Mouse (Mus musculus) forebrain, embryonic 15.5 days (tissue): ENCODE data around the gene Bbip1. TPM values are rescaled to one million over a fixed set of nuclear protein-coding genes. Genes with fewer than 3 reads are reported as not detected.

Experiments used
- ATAC-seq: fragments of 200-750 bp; cut with Nextera tagmentation; replicated peaks from 2 replicates; pipeline ENCODE4 v1.8.0; 2017; ENCODE audit warnings: mild to moderate bottlenecking, moderate TSS enrichment, moderate library complexity
- H3K27ac ChIP-seq: fragments of 300-500 bp; sonication (generic); replicated peaks from 2 replicates; pipeline ENCODE4 v1.5.1; 2015; ENCODE audit warnings: mild to moderate bottlenecking, inconsistent platforms
- H3K27me3 ChIP-seq: fragments of 300-500 bp; sonication (generic); 2 replicates; pipeline ENCODE4 v1.6.1; 2015; ENCODE audit warnings: inconsistent platforms
- H3K36me3 ChIP-seq: fragments of 300-500 bp; sonication (generic); 2 replicates; pipeline ENCODE4 v1.6.1; 2015; ENCODE audit warnings: mild to moderate bottlenecking, inconsistent platforms
- H3K4me1 ChIP-seq: fragments of 300-500 bp; sonication (generic); 2 replicates; pipeline ENCODE4 v1.6.1; 2015; ENCODE audit warnings: inconsistent platforms
- H3K4me2 ChIP-seq: fragments of 300-500 bp; sonication (generic); replicated peaks from 2 replicates; pipeline ENCODE4 v1.6.1; 2015; ENCODE audit warnings: mild to moderate bottlenecking, inconsistent platforms
- H3K4me3 ChIP-seq: fragments of 300-500 bp; sonication (generic); 2 replicates; pipeline ENCODE4 v1.5.1; 2015; ENCODE audit warnings: mild to moderate bottlenecking, inconsistent platforms
- H3K9ac ChIP-seq: fragments of 300-500 bp; sonication (generic); replicated peaks from 2 replicates; pipeline ENCODE4 v1.6.1; 2015; ENCODE audit warnings: mild to moderate bottlenecking, inconsistent platforms
- H3K9me3 ChIP-seq: fragments of 300-500 bp; sonication (generic); 2 replicates; pipeline ENCODE4 v1.6.1; 2016; ENCODE audit warnings: inconsistent platforms
- WGBS: fragments of 180-500 bp; shearing (Covaris S2); methylation state at CpG from one replicate; pipeline ENCODE4 v1.1.7; 2015; ENCODE audit warnings: mixed read lengths; 5-methylcytosine and 5-hydroxymethylcytosine counted together
- polyA plus RNA-seq: library from polyadenylated mRNA; unstranded; fragments of >200 nt; fragmentation: Nextera tagmentation; extraction: Ambion mirVana; gene quantifications from 2 replicates; pipeline ENCODE4 v1.2.1, GENCODE M21; 2015

The Bbip1 gene
- polyA plus RNA-seq, 1 experiment from 2014 or later = 144 TPM

DNA sequence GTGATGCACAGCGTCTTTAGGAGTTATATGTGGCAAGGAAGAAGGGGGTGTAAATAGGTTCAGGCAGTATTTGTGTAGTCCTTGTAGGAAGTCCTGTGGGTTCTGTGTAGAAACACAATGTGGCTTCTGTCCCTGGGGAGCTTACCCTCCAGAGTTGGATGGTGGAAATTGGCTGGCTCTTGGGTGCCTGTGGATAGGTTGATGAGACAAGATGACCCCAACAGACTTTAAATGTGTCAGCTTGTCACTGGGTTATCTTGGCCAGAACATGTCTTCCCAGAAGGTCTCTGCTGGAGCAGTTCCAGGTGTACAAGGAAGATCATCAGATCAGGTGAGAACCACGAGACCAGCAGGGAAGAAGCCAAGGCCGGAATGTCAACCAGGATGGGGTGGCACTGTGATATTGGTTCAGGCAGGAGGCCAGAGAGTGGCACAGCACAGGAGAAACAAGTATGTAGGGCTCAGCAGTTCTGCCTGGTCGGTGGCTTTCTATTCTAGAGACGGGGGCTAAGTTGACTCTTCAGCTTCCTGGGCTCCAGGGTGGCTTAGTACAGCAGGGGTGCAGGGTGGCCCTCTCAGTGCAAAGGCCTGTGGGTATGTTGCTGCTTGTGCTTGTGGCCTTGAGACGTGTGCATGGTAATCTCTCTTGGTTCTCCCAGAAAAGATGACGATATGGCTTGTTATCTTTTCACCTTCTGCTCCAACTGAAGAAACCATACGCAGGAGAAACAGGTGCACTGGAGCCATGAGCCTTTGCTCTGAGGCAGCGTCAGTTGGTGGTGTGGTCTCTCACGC lies 57.7 kb downstream of the Bbip1 start:
- H3K27ac ChIP-seq = no peak overlapping the region
- H3K4me2 ChIP-seq = no peak overlapping the region
- H3K4me1 ChIP-seq = peaks cover 4% of the 10 kb centered on the region
- no peak overlapping the region for H3K4me3 ChIP-seq
- no peaks in the 10 kb centered on the region for H3K27me3 ChIP-seq
- no peak overlapping the region for H3K9ac ChIP-seq
- no peaks in the 10 kb centered on the region for H3K9me3 ChIP-seq
- 94% methylated on average over 10 of the region's 10 CpGs for WGBS
- no peak for ATAC-seq
- H3K36me3 ChIP-seq = no peaks in the 10 kb centered on the region

DNA sequence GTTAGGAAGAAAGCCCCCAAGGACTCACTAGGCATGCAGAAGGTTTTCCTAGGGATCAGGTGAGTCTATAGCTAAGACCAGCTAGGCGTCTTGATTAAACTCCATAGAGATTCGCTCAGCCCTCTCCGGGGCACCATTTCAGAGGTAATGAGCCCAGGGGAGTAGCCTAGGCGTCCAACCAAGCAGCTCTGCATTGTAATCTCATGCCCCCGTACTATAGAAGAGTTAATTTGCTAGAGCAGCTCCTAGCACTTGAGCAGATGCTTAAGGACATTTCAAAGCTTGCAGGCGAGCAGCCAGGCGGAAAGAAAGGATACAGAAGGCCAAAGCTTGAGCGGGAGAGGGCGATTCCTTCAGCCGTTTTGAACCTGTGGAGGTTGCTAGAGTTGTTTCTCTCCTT lies 59.0 kb downstream of the Bbip1 start:
- no peaks in the 10 kb centered on the region for H3K27me3 ChIP-seq
- no peak for ATAC-seq
- 8% methylated on average over 10 of the region's 10 CpGs for WGBS
- no peak overlapping the region for H3K4me2 ChIP-seq
- H3K4me1 ChIP-seq = peaks cover 4% of the 10 kb centered on the region
- H3K27ac ChIP-seq = no peak overlapping the region
- H3K9ac ChIP-seq = no peak overlapping the region
- H3K9me3 ChIP-seq = no peaks in the 10 kb centered on the region
- H3K4me3 ChIP-seq = no peak overlapping the region
- H3K36me3 ChIP-seq = no peaks in the 10 kb centered on the region

DNA sequence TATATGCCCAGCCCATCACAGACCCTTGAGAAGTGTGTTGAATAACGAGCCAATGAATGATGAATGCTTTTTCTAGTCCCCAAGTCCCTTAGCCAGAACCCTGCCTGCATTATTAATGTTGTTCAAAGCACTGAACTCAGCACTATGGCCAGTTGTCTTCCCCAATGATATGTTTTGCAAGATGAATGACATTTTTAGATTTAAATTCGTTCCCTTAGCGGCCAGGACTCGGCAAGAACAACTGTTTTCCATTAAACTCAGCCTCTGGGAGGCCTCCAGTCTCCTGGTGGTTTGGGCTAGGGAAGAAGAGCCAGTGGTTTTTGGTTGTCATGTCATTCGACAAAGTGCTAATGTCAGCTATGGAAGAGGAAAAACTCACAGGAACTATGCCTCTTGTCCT lies 62.6 kb downstream of the Bbip1 start:
- WGBS = 69% methylated on average over 5 of the region's 5 CpGs
- ATAC-seq = no peak
- no peaks in the 10 kb centered on the region for H3K27me3 ChIP-seq

DNA sequence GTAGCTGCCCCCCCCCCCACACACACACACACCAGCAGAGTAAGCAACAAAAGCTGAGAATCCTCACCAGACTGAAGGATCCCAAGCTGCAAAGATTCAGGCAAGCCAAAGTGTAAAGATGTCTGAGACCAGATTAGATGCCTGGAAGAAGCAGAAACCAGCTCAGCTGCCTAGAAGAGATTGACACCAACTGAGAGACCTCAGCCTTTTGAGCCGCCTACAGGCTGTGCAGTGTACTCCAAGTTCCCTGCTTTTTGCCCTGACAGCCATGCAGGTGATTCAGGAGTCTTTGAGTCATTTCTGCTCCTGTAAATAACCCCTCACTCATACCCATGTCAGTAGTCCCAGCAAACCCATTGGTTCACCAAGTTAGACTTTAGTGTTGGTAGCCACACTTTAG lies 64.0 kb downstream of the Bbip1 start:
- 75% methylated on average over 1 of the region's 1 CpGs for WGBS
- Histone ChIP-seq H3K4me1 (peaks cover 3% of the 10 kb centered on the region), H3K27me3 (no peaks in the 10 kb centered on the region), H3K4me2 (no peak overlapping the region), H3K27ac (no peak overlapping the region), H3K4me3 (no peak overlapping the region), H3K36me3 (no peaks in the 10 kb centered on the region), H3K9me3 (no peaks in the 10 kb centered on the region), H3K9ac (no peak overlapping the region)
- ATAC-seq = no peak

More for the DNA sequence above, 62.6 kb downstream of the Bbip1 start:
- Histone ChIP-seq H3K9ac (no peak overlapping the region), H3K27ac (no peak overlapping the region), H3K4me2 (no peak overlapping the region), H3K9me3 (no peaks in the 10 kb centered on the region), H3K4me1 (peaks cover 4% of the 10 kb centered on the region), H3K36me3 (no peaks in the 10 kb centered on the region), H3K4me3 (no peak overlapping the region)

Other genes starting within 250 kb of the Bbip1 start
- gene Pdcd4, start 52.4 kb downstream of the Bbip1 start, polyA plus RNA-seq = 90.4 and 94.7 TPM in 2 replicates
- gene Shoc2, start 321 bp downstream of the Bbip1 start, polyA plus RNA-seq = 54.8 and 55.2 TPM in 2 replicates
- gene Adra2a, start 99.5 kb upstream of the Bbip1 start, polyA plus RNA-seq = 1.1 and 1.5 TPM in 2 replicates